Mouse (Mus musculus) thymus, postnatal 25 days (tissue): Measurements from ENCODE around the gene Wtap.
"Not testable (repeated sequence)": the region's sequence is repeated elsewhere in the genome, so short reads cannot be mapped to it uniquely, and the experiment has no call there.

Experiments
- DNase-seq: peaks from one replicate; pipeline ENCODE4 v3.0.0; 2022

Wtap gene

GRCm38 (mm10) chr17:12960331-12960873 lies 33.6 kb downstream of the Wtap start, which contains the start of gene Acat2:
Acat2 (minus strand) TSS chr17:12960747.
- DNase-seq: peak; percentile 97

- DNase-seq: not testable (repeated sequence)
Measured at GRCm38 (mm10) chr17:12959377-12959776, 34.6 kb downstream of the Wtap start.

GRCm38 (mm10) chr17:12956664-12957063 lies 37.3 kb downstream of the Wtap start:
- no peak for DNase-seq

- DNase-seq: no peak
Measured at GRCm38 (mm10) chr17:12949669-12950068, 44.3 kb downstream of the Wtap start.

GRCm38 (mm10) chr17:12942459-12943162 lies 51.4 kb downstream of the Wtap start:
- no peak for DNase-seq

- DNase-seq: no peak
Measured at GRCm38 (mm10) chr17:12941543-12942260, 52.3 kb downstream of the Wtap start.

- DNase-seq: no peak
Measured at GRCm38 (mm10) chr17:12940151-12940805, 53.7 kb downstream of the Wtap start, which contains the start of gene Acat3. Acat3 (minus strand) TSS chr17:12940600.

GRCm38 (mm10) chr17:12939377-12940148 lies 54.4 kb downstream of the Wtap start:
- DNase-seq: not testable (repeated sequence)

- no peak for DNase-seq
Measured at GRCm38 (mm10) chr17:12938077-12938476, 55.9 kb downstream of the Wtap start.

- no peak for DNase-seq
Measured at GRCm38 (mm10) chr17:12937412-12937970, 56.5 kb downstream of the Wtap start.

GRCm38 (mm10) chr17:12935719-12936118 lies 58.2 kb downstream of the Wtap start:
- DNase-seq: no peak

GRCm38 (mm10) chr17:12931576-12931975 lies 62.4 kb downstream of the Wtap start:
- not testable (repeated sequence) for DNase-seq

GRCm38 (mm10) chr17:12925703-12926180 lies 68.2 kb downstream of the Wtap start:
- no peak for DNase-seq

GRCm38 (mm10) chr17:12925001-12925400 lies 69.0 kb downstream of the Wtap start:
- no peak for DNase-seq

GRCm38 (mm10) chr17:12921073-12921472 lies 72.9 kb downstream of the Wtap start:
- DNase-seq: no peak
